Mouse (Mus musculus) layer of hippocampus, adult 6 months (tissue): Measurements from ENCODE around the gene Vmn1r11. TPM values are rescaled to one million over a fixed set of nuclear protein-coding genes. Genes with fewer than 3 reads are reported as not detected.

ENCODE experiments used
- long read RNA-seq, 2 experiments: library from polyadenylated mRNA; unstranded; transcript quantifications; one replicate each; pipeline ENCODE4 v2.0.0; 2019 to 2020
- polyA plus RNA-seq: library from polyadenylated mRNA; unstranded; fragments of <200 nt; fragmentation: Nextera tagmentation; gene quantifications from 2 replicates; pipeline ENCODE4 v1.2.3, GENCODE M21; 2021

Vmn1r11 gene
- polyA plus RNA-seq = not detected in 2 replicates
- long read RNA-seq, experiment 1 = 0 reads
- long read RNA-seq, experiment 2 = 0 reads

GRCm38 (mm10) chr6:57133155-57133554 is at the start of gene Vmn1r11:
Vmn1r11 (plus strand) TSS chr6:57133455.

GRCm38 (mm10) chr6:57109154-57109553 is 24.1 kb upstream of the Vmn1r11 start, which contains the start of gene Vmn1r10:
Vmn1r10 (plus strand) TSS chr6:57109454.

GRCm38 (mm10) chr6:57156619-57157018 is 23.4 kb downstream of the Vmn1r11 start, which contains the start of gene Vmn1r12:
Vmn1r12 (plus strand) TSS chr6:57156919.

Other genes starting within 250 kb of the Vmn1r11 start
- 93.8 and 101 TPM in 2 replicates for gene Nt5c3, start 209.5 kb upstream of the Vmn1r11 start, polyA plus RNA-seq
- gene Vmn1r4, start 209.4 kb upstream of the Vmn1r11 start, polyA plus RNA-seq = 0.13 and 0.38 TPM in 2 replicates
- not detected in 2 replicates for gene Vmn1r5, start 163.2 kb upstream of the Vmn1r11 start, polyA plus RNA-seq
- gene Vmn1r6, start 136.2 kb upstream of the Vmn1r11 start, polyA plus RNA-seq = not detected in 2 replicates
- gene Vmn1r7, start 108.1 kb upstream of the Vmn1r11 start, polyA plus RNA-seq = not detected in 2 replicates
- not detected in 2 replicates for gene Vmn1r8, start 101.2 kb upstream of the Vmn1r11 start, polyA plus RNA-seq
- gene Vmn1r9, start 66.7 kb upstream of the Vmn1r11 start, polyA plus RNA-seq = not detected in 2 replicates
- gene Vmn1r10, start 24.0 kb upstream of the Vmn1r11 start, polyA plus RNA-seq = not detected in 2 replicates
- not detected in 2 replicates for gene Vmn1r12, start 23.5 kb downstream of the Vmn1r11 start, polyA plus RNA-seq
- not detected in 2 replicates for gene Vmn1r13, start 69.8 kb downstream of the Vmn1r11 start, polyA plus RNA-seq
- gene Vmn1r14, start 98.2 kb downstream of the Vmn1r11 start, polyA plus RNA-seq = not detected in 2 replicates
- gene Vmn1r15, start 124.5 kb downstream of the Vmn1r11 start, polyA plus RNA-seq = not detected in 2 replicates
- not detected in 2 replicates for gene Vmn1r16, start 196.0 kb downstream of the Vmn1r11 start, polyA plus RNA-seq
- not detected in 2 replicates for gene Vmn1r17, start 230.3 kb downstream of the Vmn1r11 start, polyA plus RNA-seq